Mouse (Mus musculus) liver, postnatal 0 days (tissue): ENCODE results near the gene Olfr642. TPM values are rescaled to one million over a fixed set of nuclear protein-coding genes. Genes with fewer than 3 reads are reported as not detected.

ENCODE experiments used
- ATAC-seq: fragments of 200-750 bp; cut with Nextera tagmentation; 2 replicates; pipeline ENCODE4 v1.8.0; 2017; ENCODE audit warnings: mild to moderate bottlenecking, moderate library complexity
- DNase-seq: peaks from one replicate; pipeline ENCODE4 v3.0.0-alpha.2; 2016
- H3K27ac ChIP-seq: fragments of 300-500 bp; sonication (generic); 2 replicates; pipeline ENCODE4 v1.5.1; 2014; ENCODE audit warnings: antibody characterized with exemption, moderate library complexity, mild to moderate bottlenecking, low read depth
- H3K27me3 ChIP-seq: fragments of 300-500 bp; sonication (generic); 2 replicates; pipeline ENCODE4 v1.6.1; 2014; ENCODE audit warnings: low read length, control low read depth, mixed read lengths; ENCODE audit not compliant: insufficient read depth
- H3K36me3 ChIP-seq: fragments of 300-500 bp; sonication (generic); replicated peaks from 2 replicates; pipeline ENCODE4 v1.6.1; 2014; ENCODE audit warnings: mild to moderate bottlenecking, control low read depth, low read length, moderate library complexity, mixed read lengths; ENCODE audit not compliant: insufficient read depth
- H3K4me1 ChIP-seq: fragments of 300-500 bp; sonication (generic); 2 replicates; pipeline ENCODE4 v1.6.1; 2014; ENCODE audit warnings: antibody characterized with exemption, mild to moderate bottlenecking, control low read depth; ENCODE audit not compliant: insufficient read depth
- H3K4me2 ChIP-seq: fragments of 300-500 bp; sonication (generic); 2 replicates; pipeline ENCODE4 v1.6.1; 2014; ENCODE audit warnings: low read depth, mild to moderate bottlenecking, low read length, moderate library complexity, mixed read lengths
- H3K4me3 ChIP-seq: fragments of 300-500 bp; sonication (generic); 2 replicates; pipeline ENCODE4 v1.5.1; 2014; ENCODE audit warnings: low read depth, low read length
- H3K9ac ChIP-seq: fragments of 300-500 bp; sonication (generic); replicated peaks from 2 replicates; pipeline ENCODE4 v1.6.1; 2014; ENCODE audit warnings: mild to moderate bottlenecking, moderate library complexity
- H3K9me3 ChIP-seq: fragments of 300-500 bp; sonication (generic); 2 replicates; pipeline ENCODE4 v1.6.1; 2016; ENCODE audit warnings: mild to moderate bottlenecking, control low read depth, low read length, mixed read lengths
- CTCF ChIP-seq: sonication (generic); IDR thresholded peaks from 2 replicates; pipeline ENCODE4 v1.5.1; 2016; ENCODE audit warnings: antibody characterized with exemption, low read depth
- EP300 ChIP-seq: IDR thresholded peaks from 2 replicates; pipeline ENCODE4 v1.6.1; 2016; ENCODE audit warnings: antibody characterized with exemption, low read depth, mild to moderate bottlenecking
- WGBS: fragments of 180-500 bp; shearing (Covaris S2); extraction: QIAGEN DNeasy Blood & Tissue Kit; methylation state at CpG from one replicate; pipeline ENCODE4 v1.1.7; 2014; ENCODE audit not compliant: insufficient replicate concordance; 5-methylcytosine and 5-hydroxymethylcytosine counted together
- polyA plus RNA-seq: library from polyadenylated mRNA; unstranded; fragments of >200 nt; fragmentation: Nextera tagmentation; extraction: Ambion mirVana; gene quantifications from 2 replicates; pipeline ENCODE4 v1.2.1, GENCODE M21; 2015

Olfr642 gene
- polyA plus RNA-seq, 1 experiment from 2014 or later = not detected

GRCm38 (mm10) chr7:104026978-104027377 is 25.5 kb downstream of the Olfr642 start:
- H3K4me2 ChIP-seq = no peak overlapping the region
- H3K27me3 ChIP-seq = no peaks in the 10 kb centered on the region
- no peak overlapping the region for H3K9ac ChIP-seq
- WGBS = 63% methylated on average over 3 of the region's 3 CpGs
- ATAC-seq = no peak
- no peaks in the 10 kb centered on the region for H3K36me3 ChIP-seq
- H3K4me3 ChIP-seq = no peak overlapping the region
- TF ChIP-seq EP300 (no peak), CTCF (no peak)
- no peaks in the 10 kb centered on the region for H3K9me3 ChIP-seq
- H3K4me1 ChIP-seq = no peaks in the 10 kb centered on the region
- H3K27ac ChIP-seq = no peak overlapping the region
- DNase-seq = no peak

DNA sequence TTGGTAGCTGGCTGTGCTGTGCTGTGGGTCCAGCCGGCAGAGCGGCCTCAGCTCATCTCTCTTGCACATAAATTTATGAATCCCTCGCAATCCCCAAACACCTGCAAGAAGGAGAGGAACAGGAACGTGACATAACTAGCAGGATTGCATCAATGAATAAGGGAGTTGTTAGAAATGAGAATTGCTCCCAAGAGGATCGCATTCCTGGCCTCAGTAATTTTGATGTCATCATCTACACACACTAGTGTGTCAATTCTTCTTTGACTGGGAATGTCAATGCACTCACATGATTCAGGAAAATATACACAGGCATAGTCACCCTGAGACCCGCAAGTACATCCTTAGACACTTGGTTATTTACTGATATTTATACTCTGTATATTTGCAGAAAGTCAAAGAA is 27.0 kb downstream of the Olfr642 start, which contains the start of gene Olfr640:
TSS of gene Olfr640 (minus strand) at position 101 of the 400 bp plus-strand sequence.
- WGBS = 73% methylated on average over 6 of the region's 6 CpGs
- DNase-seq = no peak

GRCm38 (mm10) chr7:104021651-104022050 is 30.8 kb downstream of the Olfr642 start:
- WGBS = 81% methylated on average over 6 of the region's 6 CpGs
- no peaks in the 10 kb centered on the region for H3K27me3 ChIP-seq
- no peaks in the 10 kb centered on the region for H3K9me3 ChIP-seq
- H3K36me3 ChIP-seq = no peaks in the 10 kb centered on the region
- TF ChIP-seq EP300 (no peak), CTCF (no peak)
- H3K27ac ChIP-seq = no peak overlapping the region
- no peak overlapping the region for H3K4me2 ChIP-seq
- DNase-seq = no peak
- no peaks in the 10 kb centered on the region for H3K4me1 ChIP-seq
- H3K4me3 ChIP-seq = no peak overlapping the region
- H3K9ac ChIP-seq = no peak overlapping the region
- no peak for ATAC-seq

More for the DNA sequence above, 27.0 kb downstream of the Olfr642 start, which contains the start of gene Olfr640:
- Histone ChIP-seq H3K27me3 (no peaks in the 10 kb centered on the region), H3K4me3 (no peak within 1 kb of the TSS), H3K27ac (no peak within 1 kb of the TSS), H3K4me2 (no peak within 1 kb of the TSS), H3K4me1 (no peaks in the 10 kb centered on the region), H3K36me3 (no peaks in the 10 kb centered on the region), H3K9me3 (no peaks in the 10 kb centered on the region), H3K9ac (no peak within 1 kb of the TSS)
- no peak for TF ChIP-seq EP300
- no peak for TF ChIP-seq CTCF
- no peak for ATAC-seq

DNA sequence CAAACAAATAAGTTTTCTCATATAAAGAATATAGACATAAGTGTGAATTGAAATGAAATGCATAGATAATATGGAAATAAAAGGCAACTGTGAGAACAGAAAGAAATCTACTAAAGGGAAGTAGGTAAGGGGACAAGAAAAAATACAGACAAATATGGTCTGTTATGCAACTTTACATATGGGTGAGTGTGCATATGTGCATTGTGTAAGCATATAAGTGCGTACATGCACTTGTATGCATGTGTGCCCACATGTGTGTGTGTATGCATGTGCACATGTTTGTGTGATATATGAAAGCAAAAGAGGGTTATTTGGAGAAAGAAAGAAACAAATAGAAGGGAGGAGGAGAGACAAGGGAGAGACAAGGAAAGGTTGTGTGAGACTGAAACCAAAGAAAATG is 33.5 kb downstream of the Olfr642 start:
- ATAC-seq = no peak
- no peaks in the 10 kb centered on the region for H3K36me3 ChIP-seq
- no peak overlapping the region for H3K4me3 ChIP-seq
- no peaks in the 10 kb centered on the region for H3K27me3 ChIP-seq
- H3K9ac ChIP-seq = no peak overlapping the region
- DNase-seq = no peak
- H3K4me2 ChIP-seq = no peak overlapping the region
- H3K9me3 ChIP-seq = no peaks in the 10 kb centered on the region
- 72% methylated on average over 1 of the region's 1 CpGs for WGBS
- H3K27ac ChIP-seq = no peak overlapping the region
- no peak for TF ChIP-seq EP300
- TF ChIP-seq CTCF = no peak
- H3K4me1 ChIP-seq = no peaks in the 10 kb centered on the region

GRCm38 (mm10) chr7:104017203-104017602 is 35.3 kb downstream of the Olfr642 start, which contains the start of gene Olfr639:
Olfr639 (minus strand) TSS chr7:104017303.
- Histone ChIP-seq H3K27me3 (no peaks in the 10 kb centered on the region), H3K9me3 (no peaks in the 10 kb centered on the region), H3K36me3 (no peaks in the 10 kb centered on the region), H3K9ac (no peak within 1 kb of the TSS), H3K4me3 (no peak within 1 kb of the TSS), H3K4me2 (no peak within 1 kb of the TSS), H3K4me1 (no peaks in the 10 kb centered on the region), H3K27ac (no peak within 1 kb of the TSS)
- no peak for DNase-seq
- no peak for ATAC-seq
- TF ChIP-seq CTCF (no peak), EP300 (no peak)

GRCm38 (mm10) chr7:103999124-103999523 is 53.3 kb downstream of the Olfr642 start:
- Histone ChIP-seq H3K4me3 (no peak overlapping the region), H3K27me3 (no peaks in the 10 kb centered on the region), H3K4me1 (no peaks in the 10 kb centered on the region), H3K9me3 (no peaks in the 10 kb centered on the region), H3K36me3 (no peaks in the 10 kb centered on the region), H3K9ac (no peak overlapping the region), H3K4me2 (no peak overlapping the region), H3K27ac (no peak overlapping the region)
- ATAC-seq = no peak
- DNase-seq = no peak
- no peak for TF ChIP-seq CTCF
- no peak for TF ChIP-seq EP300

GRCm38 (mm10) chr7:103998446-103998845 is 54.0 kb downstream of the Olfr642 start, which contains the start of gene Olfr638:
Olfr638 (plus strand) TSS chr7:103998746.
- Histone ChIP-seq H3K4me3 (no peak within 1 kb of the TSS), H3K9ac (no peak within 1 kb of the TSS), H3K4me1 (no peaks in the 10 kb centered on the region), H3K9me3 (no peaks in the 10 kb centered on the region), H3K27ac (no peak within 1 kb of the TSS), H3K36me3 (no peaks in the 10 kb centered on the region), H3K4me2 (no peak within 1 kb of the TSS), H3K27me3 (no peaks in the 10 kb centered on the region)
- no peak for DNase-seq
- ATAC-seq = no peak
- TF ChIP-seq CTCF (no peak), EP300 (no peak)

Other genes starting within 250 kb of the Olfr642 start
- 16,738 and 17,184 TPM in 2 replicates for gene Hbb-bt, start 238.7 kb downstream of the Olfr642 start, polyA plus RNA-seq
- 51,353 and 55,260 TPM in 2 replicates for gene Hbb-bs, start 224.6 kb downstream of the Olfr642 start, polyA plus RNA-seq
- not detected in 2 replicates for gene Hbb-bh2, start 212.1 kb downstream of the Olfr642 start, polyA plus RNA-seq
- gene Hbb-bh1, start 209.5 kb downstream of the Olfr642 start, polyA plus RNA-seq = 1.8 and 2.5 TPM in 2 replicates
- 5.5 and 5.6 TPM in 2 replicates for gene Hbb-y, start 199.4 kb downstream of the Olfr642 start, polyA plus RNA-seq
- not detected in 2 replicates for gene Olfr66, start 166.4 kb downstream of the Olfr642 start, polyA plus RNA-seq
- not detected in 2 replicates for gene Olfr64, start 158.2 kb downstream of the Olfr642 start, polyA plus RNA-seq
- gene Olfr65, start 149.2 kb downstream of the Olfr642 start, polyA plus RNA-seq = not detected in 2 replicates
- not detected in 2 replicates for gene Olfr631, start 123.8 kb downstream of the Olfr642 start, polyA plus RNA-seq
- gene Olfr632, start 118.3 kb downstream of the Olfr642 start, polyA plus RNA-seq = 0.06 TPM in 1 of 2 replicates, not detected in the other
- gene Olfr633, start 108.2 kb downstream of the Olfr642 start, polyA plus RNA-seq = not detected in 2 replicates
- gene Olfr635, start 81.5 kb downstream of the Olfr642 start, polyA plus RNA-seq = not detected in 2 replicates
- not detected in 2 replicates for gene Olfr638, start 53.9 kb downstream of the Olfr642 start, polyA plus RNA-seq
- not detected in 2 replicates for gene Olfr639, start 35.4 kb downstream of the Olfr642 start, polyA plus RNA-seq
- not detected in 2 replicates for gene Olfr640, start 27.1 kb downstream of the Olfr642 start, polyA plus RNA-seq
- gene Olfr641, start 17.2 kb downstream of the Olfr642 start, polyA plus RNA-seq = not detected in 2 replicates
- not detected in 2 replicates for gene 4930516K23Rik, start 8.8 kb upstream of the Olfr642 start, polyA plus RNA-seq
- gene Olfr644, start 19.2 kb upstream of the Olfr642 start, polyA plus RNA-seq = not detected in 2 replicates
- gene Olfr645, start 32.8 kb upstream of the Olfr642 start, polyA plus RNA-seq = not detected in 2 replicates
- not detected in 2 replicates for gene Olfr646, start 52.2 kb upstream of the Olfr642 start, polyA plus RNA-seq
- gene Ubqln5, start 77.2 kb upstream of the Olfr642 start, polyA plus RNA-seq = not detected in 2 replicates
- gene Olfr643, start 84.7 kb upstream of the Olfr642 start, polyA plus RNA-seq = not detected in 2 replicates
- not detected in 2 replicates for gene Ubqln3, start 90.6 kb upstream of the Olfr642 start, polyA plus RNA-seq
- not detected in 2 replicates for gene Ubqlnl, start 97.9 kb upstream of the Olfr642 start, polyA plus RNA-seq
- not detected in 2 replicates for gene Olfm5, start 112.2 kb upstream of the Olfr642 start, polyA plus RNA-seq
- not detected in 2 replicates for gene Olfr648, start 130.7 kb upstream of the Olfr642 start, polyA plus RNA-seq
- not detected in 2 replicates for gene Olfr649, start 143.3 kb upstream of the Olfr642 start, polyA plus RNA-seq
- 0.25 and 0.27 TPM in 2 replicates for gene Trim6, start 166.1 kb upstream of the Olfr642 start, polyA plus RNA-seq
- gene Trim34a, start 191.8 kb upstream of the Olfr642 start, polyA plus RNA-seq = 2.6 and 2.8 TPM in 2 replicates
- gene Trim5, start 235.4 kb upstream of the Olfr642 start, polyA plus RNA-seq = 0.63 and 0.92 TPM in 2 replicates